Mouse (Mus musculus): Measurements from ENCODE around the gene Krtap5-1.

- TF ChIP-seq POLR2A (IDR thresholded peaks at IDR 0.05; ENCODE audit: borderline replicate concordance, low read depth, low read length) (no peak), CTCF (IDR thresholded peaks at IDR 0.05; ENCODE audit: low read depth, low read length) (no peak)
These were observed 38.2 kb upstream of the Krtap5-1 start for GRCm38 (mm10) chr7:142335151-142335550.

Measured in bone marrow macrophage, adult 2 months (primary cell).